Mouse (Mus musculus): ENCODE data around the gene Laptm4a.

GRCm38 (mm10) chr12:8889117-8889665, 32.3 kb upstream of the Laptm4a start:
- TF ChIP-seq EP300 (IDR thresholded peaks at IDR 0.05; ENCODE audit: low read depth) = no peak
- TF ChIP-seq CTCF (IDR thresholded peaks at IDR 0.05; ENCODE audit: low read depth) = peak; percentile 86

All from liver, embryonic 14.5 days (tissue).